Mouse (Mus musculus) heart, embryonic 15.5 days (tissue): ENCODE measurements around the gene Cfap74. TPM values are rescaled to one million over a fixed set of nuclear protein-coding genes. Genes with fewer than 3 reads are reported as not detected.
"Not testable (repeated sequence)": the region's sequence is repeated elsewhere in the genome, so short reads cannot be mapped to it uniquely, and the experiment has no call there.

Experiments used
- ATAC-seq: fragments of 200-750 bp; cut with Nextera tagmentation; replicated peaks from 2 replicates; pipeline ENCODE4 v1.8.0; 2017; ENCODE audit warnings: low read depth, moderate TSS enrichment; ENCODE audit not compliant: insufficient number of reproducible peaks, insufficient read depth, low FRiP score
- H3K27ac ChIP-seq: fragments of 300-500 bp; sonication (generic); 2 replicates; pipeline ENCODE4 v1.5.1; 2015; ENCODE audit warnings: mild to moderate bottlenecking, inconsistent platforms
- H3K27me3 ChIP-seq: fragments of 300-500 bp; sonication (generic); 2 replicates; pipeline ENCODE4 v1.6.1; 2015; ENCODE audit warnings: inconsistent platforms
- H3K36me3 ChIP-seq: fragments of 300-500 bp; sonication (generic); 2 replicates; pipeline ENCODE4 v1.6.1; 2015; ENCODE audit warnings: mild to moderate bottlenecking, inconsistent platforms
- H3K4me1 ChIP-seq: fragments of 300-500 bp; sonication (generic); replicated peaks from 2 replicates; pipeline ENCODE4 v1.6.1; 2015; ENCODE audit warnings: inconsistent platforms
- H3K4me2 ChIP-seq: fragments of 300-500 bp; sonication (generic); 2 replicates; pipeline ENCODE4 v1.6.1; 2015; ENCODE audit warnings: inconsistent platforms, mild to moderate bottlenecking, moderate library complexity
- H3K4me3 ChIP-seq: fragments of 300-500 bp; sonication (generic); 2 replicates; pipeline ENCODE4 v1.5.1; 2015; ENCODE audit warnings: mild to moderate bottlenecking, inconsistent platforms
- H3K9ac ChIP-seq: fragments of 300-500 bp; sonication (generic); 2 replicates; pipeline ENCODE4 v1.6.1; 2015; ENCODE audit warnings: mild to moderate bottlenecking, inconsistent platforms
- H3K9me3 ChIP-seq: fragments of 300-500 bp; sonication (generic); replicated peaks from 2 replicates; pipeline ENCODE4 v1.6.1; 2016; ENCODE audit warnings: inconsistent platforms
- WGBS: fragments of 180-500 bp; shearing (Covaris S2); methylation state at CpG from one replicate; pipeline ENCODE4 v1.1.7; 2015; ENCODE audit warnings: mixed read lengths; 5-methylcytosine and 5-hydroxymethylcytosine counted together
- polyA plus RNA-seq: library from polyadenylated mRNA; unstranded; fragments of >200 nt; fragmentation: Nextera tagmentation; extraction: Ambion mirVana; gene quantifications from 2 replicates; pipeline ENCODE4 v1.2.1, GENCODE M21; 2015

Gene Cfap74
- polyA plus RNA-seq, 1 experiment from 2014 or later = 0.60 TPM

DNA sequence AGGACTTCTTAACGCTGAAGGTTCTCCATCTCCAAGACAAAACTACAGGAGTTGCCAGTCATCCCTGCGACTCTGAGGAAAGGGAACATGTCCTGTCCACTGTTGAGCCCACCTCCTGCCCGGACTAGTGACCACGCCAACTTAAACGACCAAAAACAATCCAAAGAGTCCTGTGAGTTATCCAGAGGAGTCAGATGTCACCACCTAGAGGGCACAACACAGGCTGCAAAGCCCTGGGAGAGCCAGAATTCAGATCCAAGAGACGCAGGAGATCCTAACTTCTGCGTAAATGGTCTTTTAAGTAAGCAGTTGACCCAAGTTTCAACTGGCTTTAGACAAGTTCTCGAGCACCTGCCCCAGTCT, 314 bp upstream of the Cfap74 start:
- Histone ChIP-seq H3K36me3 (no peaks in the 10 kb centered on the region), H3K27ac (no peak overlapping the region), H3K4me3 (peak overlapping the region; percentile 51), H3K4me1 (peaks cover 6% of the 10 kb centered on the region), H3K4me2 (peak overlapping the region; percentile 83), H3K27me3 (peaks cover 9% of the 10 kb centered on the region; the same call in 1 of the 2 replicates), H3K9me3 (no peaks in the 10 kb centered on the region), H3K9ac (0 out of 2 replicates have a peak overlapping the region, but pooled peaks have one; percentile 6)
- ATAC-seq = no peak
- 4% methylated on average over 8 of the region's 8 CpGs for WGBS

DNA sequence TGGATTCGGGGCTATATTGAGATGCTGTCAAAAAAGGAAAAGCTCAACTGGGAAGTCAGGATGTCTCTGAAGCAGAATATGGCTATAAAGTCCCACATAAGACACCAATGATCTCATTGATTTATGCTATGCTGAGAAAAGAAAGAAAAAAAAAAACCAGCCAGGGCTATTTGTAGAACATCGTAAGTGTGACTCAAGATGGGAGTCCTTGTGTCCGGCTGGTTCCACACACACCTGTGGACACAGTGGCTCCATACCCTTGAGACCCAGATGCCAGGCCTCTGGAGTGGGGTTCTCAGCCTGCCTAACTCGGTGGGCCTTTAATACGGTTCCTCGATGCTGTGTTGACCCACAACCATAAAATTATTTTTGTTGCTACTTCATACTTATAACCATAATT, 3.1 kb downstream of the Cfap74 start:
- no peak overlapping the region for H3K4me2 ChIP-seq
- H3K9me3 ChIP-seq = no peaks in the 10 kb centered on the region
- no peak for ATAC-seq
- WGBS = 80% methylated on average over 6 of the region's 6 CpGs
- no peak overlapping the region for H3K9ac ChIP-seq
- H3K27ac ChIP-seq = no peak overlapping the region
- H3K36me3 ChIP-seq = no peaks in the 10 kb centered on the region
- H3K27me3 ChIP-seq = peaks cover 2% of the 10 kb centered on the region; the same call in 1 of the 2 replicates
- H3K4me3 ChIP-seq = no peak overlapping the region
- peaks cover 6% of the 10 kb centered on the region for H3K4me1 ChIP-seq

DNA sequence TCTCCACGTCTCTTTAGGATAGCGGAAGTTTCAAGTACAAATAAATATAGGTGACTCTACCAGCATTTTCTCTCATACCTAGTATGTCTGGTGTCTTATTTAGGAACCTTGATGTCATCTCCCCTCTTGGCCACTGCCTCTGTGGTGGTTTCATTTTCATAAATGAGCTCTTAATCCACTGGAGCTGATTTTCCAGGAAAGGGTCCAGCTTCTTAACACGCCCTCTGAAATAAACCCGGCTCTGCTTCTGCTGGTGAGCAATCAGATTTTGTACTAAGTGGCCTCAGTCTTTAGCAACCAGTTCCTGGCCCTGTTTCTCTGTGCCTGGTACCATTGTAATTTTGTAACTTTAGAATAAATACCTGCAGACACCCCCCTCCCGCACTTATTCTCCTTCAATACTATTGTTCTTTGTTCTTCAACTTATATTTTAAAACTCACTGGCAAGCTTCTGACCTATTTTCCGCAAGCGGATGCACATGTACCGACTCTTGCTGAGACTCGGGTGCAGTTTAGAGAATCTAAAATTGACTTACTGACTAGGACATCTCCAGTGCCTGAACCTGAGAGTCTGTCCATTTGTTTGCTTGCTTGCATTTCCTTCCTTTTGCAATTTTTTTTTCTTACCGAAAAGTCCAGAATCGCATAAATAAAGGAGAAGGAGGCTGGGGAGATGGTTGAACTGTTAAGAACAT, 4.8 kb downstream of the Cfap74 start:
- H3K4me1 ChIP-seq = peaks cover 6% of the 10 kb centered on the region
- H3K27ac ChIP-seq = no peak overlapping the region
- H3K4me3 ChIP-seq = no peak overlapping the region
- no peaks in the 10 kb centered on the region for H3K27me3 ChIP-seq
- H3K36me3 ChIP-seq = no peaks in the 10 kb centered on the region
- no peak for ATAC-seq
- H3K9ac ChIP-seq = no peak overlapping the region
- no peaks in the 10 kb centered on the region for H3K9me3 ChIP-seq
- H3K4me2 ChIP-seq = no peak overlapping the region
- WGBS = 77% methylated on average over 11 of the region's 11 CpGs

DNA sequence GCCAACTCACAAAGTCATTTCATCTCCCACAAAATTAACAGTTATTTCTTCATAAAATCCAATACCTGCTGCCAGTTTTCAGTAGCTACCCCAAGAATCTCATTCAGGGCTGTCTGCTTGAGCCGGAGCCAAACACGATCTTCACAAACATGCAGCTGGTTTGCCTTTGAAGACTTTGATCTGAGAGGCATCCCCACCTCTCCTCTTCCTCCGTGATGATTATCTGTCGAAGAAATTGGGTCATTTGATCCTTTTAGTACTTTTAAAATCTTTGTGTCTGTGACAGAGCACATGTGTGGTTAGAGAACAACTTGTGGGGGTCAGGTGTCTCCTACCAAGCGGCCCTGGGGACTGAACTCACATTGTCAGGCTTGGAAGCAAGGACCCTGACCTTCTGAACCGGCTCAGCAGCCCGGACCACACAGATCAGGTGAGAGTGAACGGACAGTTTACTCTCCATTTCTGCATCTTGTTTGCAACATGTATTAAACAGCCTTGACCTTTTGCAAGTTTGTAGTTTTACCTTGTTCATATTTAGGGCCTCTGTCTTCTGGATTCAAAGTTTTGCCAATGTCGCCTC, 5.8 kb downstream of the Cfap74 start:
- H3K27ac ChIP-seq = no peak overlapping the region
- H3K9ac ChIP-seq = no peak overlapping the region
- H3K4me2 ChIP-seq = no peak overlapping the region
- WGBS = 72% methylated on average over 9 of the region's 9 CpGs
- H3K4me1 ChIP-seq = no peaks in the 10 kb centered on the region
- H3K27me3 ChIP-seq = no peaks in the 10 kb centered on the region
- no peak overlapping the region for H3K4me3 ChIP-seq
- ATAC-seq = no peak
- H3K36me3 ChIP-seq = no peaks in the 10 kb centered on the region
- no peaks in the 10 kb centered on the region for H3K9me3 ChIP-seq

DNA sequence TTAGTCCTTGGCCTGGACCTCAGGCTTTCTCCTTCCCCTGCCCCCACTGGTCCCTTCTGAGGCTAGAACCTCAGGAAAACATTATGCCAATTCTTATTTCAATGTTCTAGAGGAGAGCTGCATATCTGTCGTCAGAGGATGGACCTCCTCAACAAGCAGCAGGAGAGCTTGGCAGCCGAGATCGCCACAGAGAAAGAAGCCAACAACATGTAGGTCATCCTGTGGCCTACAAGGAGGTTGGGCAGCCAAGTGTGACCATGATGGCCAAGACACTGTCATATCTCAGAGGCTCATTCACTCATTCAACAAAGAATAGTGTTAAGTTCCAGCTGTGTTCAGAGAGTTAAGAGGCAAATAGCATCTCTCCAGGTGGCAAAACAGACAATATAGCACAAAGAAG, 11.1 kb downstream of the Cfap74 start:
- WGBS = 63% methylated on average over 3 of the region's 3 CpGs
- Histone ChIP-seq H3K27ac (no peak overlapping the region), H3K9me3 (no peaks in the 10 kb centered on the region), H3K27me3 (no peaks in the 10 kb centered on the region), H3K4me3 (no peak overlapping the region), H3K4me1 (no peaks in the 10 kb centered on the region), H3K4me2 (no peak overlapping the region), H3K9ac (no peak overlapping the region), H3K36me3 (no peaks in the 10 kb centered on the region)
- ATAC-seq = no peak

DNA sequence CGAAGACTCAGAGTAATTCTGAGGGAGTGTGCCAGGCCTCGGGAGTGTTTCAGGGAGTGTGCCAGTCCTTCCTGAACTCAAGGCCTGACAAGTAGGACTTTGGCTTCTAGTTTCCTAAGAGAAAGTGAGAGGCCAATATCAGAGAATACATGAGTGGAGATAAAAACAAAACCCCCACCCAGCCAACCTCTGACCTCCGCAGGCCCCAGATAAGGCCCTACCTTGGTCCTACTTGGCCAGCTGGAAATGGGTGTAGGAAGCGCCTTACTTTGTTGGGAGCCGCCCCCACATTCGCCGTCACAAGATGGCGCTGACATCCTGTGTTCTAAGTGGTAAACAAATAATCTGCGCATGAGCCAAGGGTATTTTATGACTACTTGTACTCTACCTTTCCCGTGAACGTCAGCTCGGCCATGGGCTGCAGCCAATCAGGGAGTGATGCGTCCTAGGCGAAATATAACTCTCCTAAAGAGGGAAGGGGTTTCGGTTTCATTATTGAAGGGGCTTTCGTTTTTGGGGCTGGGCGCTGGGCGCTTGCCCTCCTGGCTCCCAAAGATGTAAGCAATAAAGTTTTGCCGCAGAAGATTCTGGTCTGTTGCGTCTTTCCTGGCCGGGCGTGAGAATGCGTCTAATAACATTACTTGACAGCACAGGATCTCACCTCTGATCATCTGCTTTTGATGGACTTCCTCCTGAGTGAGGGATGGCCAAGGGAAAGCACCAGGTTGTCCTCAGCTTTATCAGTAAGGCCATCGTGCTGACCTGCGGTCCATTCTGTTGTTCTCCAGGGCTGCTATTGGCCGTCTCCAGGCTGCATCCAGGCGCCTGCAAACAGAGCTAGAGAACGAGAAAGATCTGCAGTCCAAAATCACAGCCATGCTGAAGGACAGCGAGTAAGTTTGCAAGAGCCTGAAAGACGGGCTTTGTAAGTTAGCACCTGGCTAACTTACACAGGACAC, 12.7 kb downstream of the Cfap74 start:
- H3K4me1 ChIP-seq, H3K4me2 ChIP-seq, H3K27me3 ChIP-seq, ATAC-seq, H3K9me3 ChIP-seq, H3K4me3 ChIP-seq, H3K9ac ChIP-seq, H3K36me3 ChIP-seq, H3K27ac ChIP-seq: not testable (repeated sequence)
- WGBS = 72% methylated on average over 22 of the region's 30 CpGs

DNA sequence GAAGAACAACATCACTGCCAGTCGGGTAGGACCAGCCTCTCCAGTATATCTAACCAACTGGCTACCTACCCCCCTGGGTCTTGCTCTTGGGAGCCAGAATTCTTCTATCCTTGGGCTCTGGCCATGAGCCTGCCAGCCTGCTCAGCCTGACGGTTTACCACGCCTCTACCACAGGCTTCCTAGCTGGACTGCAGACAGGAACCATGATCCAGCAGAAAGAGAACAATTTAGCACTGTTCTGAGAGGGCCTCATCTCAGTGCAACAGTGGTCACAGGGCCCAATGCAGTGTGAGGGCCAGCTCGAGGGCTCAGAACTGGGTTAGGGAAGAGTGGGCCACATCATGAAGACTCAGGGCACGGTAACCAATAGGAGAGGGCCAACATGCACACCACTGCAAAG, 15.0 kb downstream of the Cfap74 start:
- no peaks in the 10 kb centered on the region for H3K4me1 ChIP-seq
- no peak overlapping the region for H3K9ac ChIP-seq
- 0 out of 2 replicates have a peak, but pooled peaks cover 6% of the 10 kb centered on the region for H3K27me3 ChIP-seq
- H3K27ac ChIP-seq = no peak overlapping the region
- no peak overlapping the region for H3K4me2 ChIP-seq
- 73% methylated on average over 5 of the region's 5 CpGs for WGBS
- no peaks in the 10 kb centered on the region for H3K36me3 ChIP-seq
- no peaks in the 10 kb centered on the region for H3K9me3 ChIP-seq
- no peak for ATAC-seq
- no peak overlapping the region for H3K4me3 ChIP-seq

DNA sequence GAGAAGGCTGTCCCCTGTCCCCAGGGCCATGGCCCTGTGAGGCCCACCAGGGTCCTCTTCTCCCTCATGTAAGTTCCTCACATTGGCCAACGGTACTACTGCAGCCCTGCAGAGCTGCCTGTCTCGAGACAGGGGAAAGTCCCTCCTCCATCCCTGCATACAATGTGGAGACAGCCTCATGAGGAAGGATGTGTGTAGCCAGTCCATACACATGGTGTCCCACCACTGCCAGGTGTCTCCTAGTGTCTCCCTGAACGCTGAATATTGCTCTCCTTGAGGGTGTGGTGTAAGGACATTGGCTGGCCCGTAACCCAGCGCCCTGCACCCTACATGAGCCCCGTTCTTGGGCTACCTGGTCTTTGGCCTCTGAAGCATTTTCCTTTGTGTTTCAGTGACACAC, 17.3 kb downstream of the Cfap74 start:
- H3K27ac ChIP-seq = no peak overlapping the region
- 67% methylated on average over 6 of the region's 6 CpGs for WGBS
- ATAC-seq = no peak

DNA sequence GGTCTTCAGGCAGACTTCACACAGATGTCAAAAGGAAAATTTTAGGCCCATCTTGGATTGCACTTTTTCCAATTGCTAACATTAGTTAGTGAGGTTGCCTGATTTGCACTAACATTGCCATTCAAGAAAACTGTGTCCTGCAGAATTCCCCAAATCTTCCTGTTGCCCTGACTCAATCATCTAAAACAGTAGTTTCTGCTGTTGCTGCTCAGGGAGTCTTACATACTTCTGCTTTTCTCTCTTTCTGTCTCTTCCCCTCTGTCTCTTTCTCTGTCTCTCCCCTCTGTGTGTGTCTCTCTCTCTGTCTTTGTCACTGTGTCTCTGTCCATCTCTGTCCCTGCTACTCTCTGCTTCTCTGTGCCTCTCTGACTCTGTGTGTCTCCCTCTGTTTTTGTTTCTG, 19.5 kb downstream of the Cfap74 start:
- Histone ChIP-seq H3K36me3 (no peaks in the 10 kb centered on the region), H3K27ac (no peak overlapping the region), H3K9me3 (no peaks in the 10 kb centered on the region), H3K4me1 (no peaks in the 10 kb centered on the region), H3K27me3 (0 out of 2 replicates have a peak, but pooled peaks cover 6% of the 10 kb centered on the region), H3K4me3 (no peak overlapping the region), H3K9ac (no peak overlapping the region), H3K4me2 (no peak overlapping the region)
- ATAC-seq = no peak

More for the DNA sequence above, 17.3 kb downstream of the Cfap74 start:
- Histone ChIP-seq H3K4me3 (no peak overlapping the region), H3K27me3 (0 out of 2 replicates have a peak, but pooled peaks cover 6% of the 10 kb centered on the region), H3K4me2 (no peak overlapping the region), H3K36me3 (no peaks in the 10 kb centered on the region), H3K4me1 (no peaks in the 10 kb centered on the region), H3K9me3 (no peaks in the 10 kb centered on the region), H3K9ac (no peak overlapping the region)

DNA sequence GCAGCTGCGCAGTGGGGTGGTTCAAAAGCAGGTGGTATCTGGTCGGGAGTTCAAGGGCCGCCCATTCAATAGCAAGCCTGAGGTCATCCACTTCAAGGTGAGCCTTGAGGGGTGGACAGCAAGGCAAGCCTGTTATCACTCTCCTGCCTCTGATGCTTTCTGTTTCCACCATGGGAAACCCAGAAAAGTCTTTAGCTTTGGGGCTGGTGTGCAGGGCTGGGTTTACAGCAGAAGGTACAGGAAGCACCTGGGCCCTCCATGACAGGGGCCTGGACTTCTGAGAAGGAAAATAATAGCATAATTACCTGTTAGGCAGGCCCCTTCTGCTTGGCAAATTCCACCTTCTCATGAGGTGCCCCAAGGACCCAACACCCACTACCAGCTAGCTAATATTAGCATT, 20.2 kb downstream of the Cfap74 start:
- Histone ChIP-seq H3K9ac (no peak overlapping the region), H3K27me3 (0 out of 2 replicates have a peak, but pooled peaks cover 6% of the 10 kb centered on the region), H3K4me3 (no peak overlapping the region), H3K27ac (no peak overlapping the region), H3K9me3 (no peaks in the 10 kb centered on the region), H3K36me3 (no peaks in the 10 kb centered on the region), H3K4me1 (no peaks in the 10 kb centered on the region), H3K4me2 (no peak overlapping the region)
- WGBS = 68% methylated on average over 3 of the region's 3 CpGs
- no peak for ATAC-seq

DNA sequence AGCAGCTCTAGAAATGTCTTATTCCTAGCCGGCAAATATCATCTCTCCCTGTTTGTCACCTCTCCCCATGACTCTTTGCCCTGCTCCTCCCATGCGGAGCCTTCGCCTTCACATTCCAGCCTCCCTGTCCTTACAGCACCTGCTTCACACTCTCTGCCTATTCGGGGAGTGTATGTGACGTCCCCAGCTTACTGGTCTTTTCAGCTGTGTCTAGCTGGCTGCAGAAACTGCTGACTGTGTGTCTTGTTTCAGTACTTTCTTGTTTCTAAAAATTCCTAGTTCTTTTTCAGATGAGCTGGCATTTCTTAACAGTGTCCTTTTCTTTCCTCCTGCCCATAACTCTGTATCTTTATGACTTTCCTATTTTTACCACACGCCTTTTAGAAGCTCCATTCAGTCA, 23.4 kb downstream of the Cfap74 start:
- Histone ChIP-seq H3K9me3 (no peaks in the 10 kb centered on the region), H3K4me1 (no peaks in the 10 kb centered on the region), H3K4me2 (no peak overlapping the region), H3K36me3 (no peaks in the 10 kb centered on the region), H3K27ac (no peak overlapping the region), H3K27me3 (no peaks in the 10 kb centered on the region), H3K4me3 (no peak overlapping the region), H3K9ac (no peak overlapping the region)
- no peak for ATAC-seq
- WGBS = 74% methylated on average over 6 of the region's 6 CpGs
